In genomic region chr3:100947286-100947685, GRCm38 (mm10) we compare ENCODE assay signal across 27 mouse cellular contexts.
"Had no signal": no experiment of that assay in that cellular context is flagged by ENCODE, and none has a peak within 500 bp of the region (broad histone marks: within the 10 kb centered on the region; RNA-seq: fewer than 3 reads in every experiment).

No protein-coding gene starts in this region.

- H3K27me3 ChIP-seq: heart, embryonic 13.5 days; heart, embryonic 15.5 days; hindbrain, embryonic 13.5 days; hindbrain, embryonic 15.5 days; kidney, embryonic 15.5 days; limb, embryonic 12.5 days; liver, embryonic 12.5 days had no signal

- H3K4me2 ChIP-seq: heart, embryonic 11.5 days; heart, embryonic 13.5 days; heart, embryonic 15.5 days; hindbrain, embryonic 13.5 days; hindbrain, embryonic 15.5 days; kidney, embryonic 15.5 days; limb, embryonic 12.5 days; liver, embryonic 12.5 days had no signal

- H3K9me3 ChIP-seq: heart, embryonic 13.5 days; heart, embryonic 15.5 days; hindbrain, embryonic 13.5 days; hindbrain, embryonic 15.5 days; kidney, embryonic 15.5 days; limb, embryonic 10.5 days; limb, embryonic 12.5 days; liver, embryonic 12.5 days had no signal

- H3K36me3 ChIP-seq: hindbrain, embryonic 15.5 days had no signal

- H3K27ac ChIP-seq: heart, adult 2 months; heart, embryonic 13.5 days; heart, embryonic 15.5 days; hindbrain, embryonic 13.5 days; hindbrain, embryonic 15.5 days; hindbrain, postnatal 0 days; kidney, embryonic 15.5 days; kidney, postnatal 0 days; layer of hippocampus, adult 2 months; left cerebral cortex, adult 2 months; limb, embryonic 10.5 days; limb, embryonic 12.5 days; liver, embryonic 12.5 days; liver, embryonic 14.5 days had no signal

- DNase-seq: gastrocnemius, postnatal 14 days; gastrocnemius, postnatal 36 days; heart, adult 11 months; heart, adult 2 months; heart, postnatal 14 days; heart, postnatal 36 days; kidney, adult 11 months; kidney, adult 2 months; kidney, adult 9 months; kidney, postnatal 14 days; kidney, postnatal 36 days; liver had no signal

- H3K4me1 ChIP-seq: heart, embryonic 15.5 days; hindbrain, embryonic 13.5 days; hindbrain, embryonic 15.5 days; kidney, embryonic 15.5 days; limb, embryonic 10.5 days; limb, embryonic 12.5 days; liver, embryonic 12.5 days had no signal

- H3K4me3 ChIP-seq: heart, adult 2 months; heart, embryonic 13.5 days; heart, embryonic 15.5 days; hindbrain, embryonic 13.5 days; hindbrain, embryonic 15.5 days; kidney, embryonic 15.5 days; layer of hippocampus, adult 2 months; left cerebral cortex, adult 2 months; limb, embryonic 10.5 days; limb, embryonic 12.5 days; liver, embryonic 12.5 days had no signal

- H3K9ac ChIP-seq: heart, embryonic 13.5 days; heart, embryonic 15.5 days; hindbrain, embryonic 13.5 days; hindbrain, embryonic 15.5 days; kidney, embryonic 15.5 days; limb, embryonic 12.5 days; liver, embryonic 12.5 days; liver, embryonic 14.5 days had no signal

- ATAC-seq: hindbrain, postnatal 0 days; intestine, embryonic 16.5 days; liver, embryonic 12.5 days had no signal
